ENCODE assay signal across 8 mouse cellular contexts in the genomic region with DNA sequence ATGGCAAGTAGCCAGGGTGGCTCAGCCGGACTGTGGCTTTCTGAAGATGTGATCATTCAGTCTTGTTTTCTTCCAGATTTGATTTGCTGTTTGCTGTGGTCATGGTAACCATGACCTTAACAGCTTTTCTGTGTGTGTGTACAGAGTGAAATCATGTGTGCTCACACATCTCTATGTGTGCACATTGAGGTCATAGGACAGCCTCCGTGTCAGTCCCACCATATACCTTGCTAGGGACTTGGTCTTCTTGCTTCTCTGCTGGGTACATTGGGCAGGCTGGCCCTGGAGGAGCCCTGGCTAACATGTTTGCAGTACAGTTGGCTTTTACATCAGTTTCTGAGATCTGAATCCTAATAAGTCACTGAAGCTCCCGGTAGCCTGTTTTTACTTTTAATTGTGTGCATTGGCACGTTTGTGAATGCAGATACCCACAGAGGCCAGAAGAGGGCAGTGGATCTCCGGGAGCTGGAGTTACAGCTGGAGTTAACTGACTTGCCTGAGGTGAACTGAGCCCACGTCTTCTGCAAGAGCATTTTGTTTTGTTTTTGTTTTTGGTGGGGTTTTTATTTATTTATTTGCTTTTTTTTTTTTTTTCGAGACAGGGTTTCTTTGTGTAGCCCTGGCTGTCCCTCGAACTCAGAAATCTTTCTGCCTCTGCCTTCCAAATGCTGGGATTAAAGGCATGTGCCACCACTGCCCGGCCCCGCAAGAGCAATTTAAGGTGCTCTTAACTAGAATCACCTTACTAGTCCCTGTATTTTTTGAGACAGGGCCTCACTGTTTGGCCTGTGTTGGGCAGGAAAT. TPM values are rescaled to one million over a fixed set of nuclear protein-coding genes. Genes with fewer than 3 reads are reported as not detected.
A peak's percentile ranks its signal among the peaks of the same experiment; 100 is the strongest.
DNase-seq lines count a peak whose midpoint lies in the region; ATAC-seq and TF ChIP-seq lines count a peak whose summit lies in the region.

No protein-coding gene starts in this region.

- CTCF ChIA-PET in Patski (lab: Charles Lee): interaction anchor here (0.8 to 2.6 kb wide), 10 partner anchors 9 to 141 kb away, joined by 3 to 12 read pairs (median 4); a partner anchor contains a TSS

- H3K27me3 ChIP-seq in Patski: no peaks in the 10 kb centered on the region
- H3K27me3 ChIP-seq in splenic B cell, adult 2 months (ENCODE audit: control insufficient read depth, insufficient read depth, low read length, poor library complexity, severe bottlenecking): no peaks in the 10 kb centered on the region

- POLR2A ChIA-PET in Patski (lab: Charles Lee): interaction anchor here (1.1 kb wide), 1 partner anchor 38 kb away, joined by 3 read pairs; a partner anchor contains a TSS

- peak; percentile 89 for TF ChIP-seq CTCF in Patski (IDR thresholded peaks at IDR 0.05)

- in situ Hi-C loops in Patski (cut with MboI; ENCODE audit: low pct_unique_long_range_greater_than_20kb): loop anchor here (5.0 kb wide), 2 partner anchors 39 to 149 kb away; a partner anchor contains a TSS

- peak; percentile 20 to 22 for DNase-seq in frontal cortex, postnatal 14 days (ENCODE audit: low spot score in 2 of 2)
- DNase-seq in 3134 (ENCODE audit: extremely low read depth, insufficient read length, low spot score) (peak; percentile 27), Patski (ENCODE audit: low read depth, low spot score) (no peak)
- peak; percentile 61 for DNase-seq in embryo, embryonic 11 days
- peak; percentile 63 for DNase-seq in kidney, adult 9 months
- DNase-seq in lung, postnatal 14 days: peak; percentile 70
- DNase-seq in splenic B cell, adult 2 months (ENCODE audit: low read depth, low spot score): peak; percentile 77

- no peak; the same call in 1 of the 2 replicates for ATAC-seq in frontal cortex, adult (ENCODE audit: low TSS enrichment)
- ATAC-seq in Patski: no peak

- peaks cover 4% of the 10 kb centered on the region; the same call in 1 of the 2 replicates for H3K36me3 ChIP-seq in splenic B cell, adult 2 months (ENCODE audit: control insufficient read depth, insufficient read depth, low read length, poor library complexity, severe bottlenecking)

RNA-seq across cellular contexts. Expression of a gene that starts 38.0 kb away (rescaled TPM):
- polyA plus RNA-seq in Patski (2021): 27.9 TPM

RNA-seq across cellular contexts. Expression of a gene that starts 46.4 kb away (rescaled TPM):
- 4.5 TPM for polyA plus RNA-seq in Patski (2021)

RNA-seq across cellular contexts. Expression of a gene that starts 49.9 kb away (rescaled TPM):
- polyA plus RNA-seq in Patski (2021): 53.9 TPM
